Mouse (Mus musculus) left cerebral cortex, postnatal 25 days (tissue): ENCODE measurements around the gene Rnf113a2. TPM values are rescaled to one million over a fixed set of nuclear protein-coding genes. Genes with fewer than 3 reads are reported as not detected.

Experiments used
- total RNA-seq, 2 experiments: library from RNA; stranded (reverse); gene quantifications; 2 replicates each; pipeline ENCODE4 v1.2.3; 2021

Gene Rnf113a2
- total RNA-seq, 2 experiments from 2014 or later: 12.8 to 14.7 TPM

Other genes with a start within 250 kb of the Rnf113a2 start
- gene Elmsan1, start 198.3 kb upstream of the Rnf113a2 start, total RNA-seq: 10 to 100 TPM; 15.0 to 15.7 TPM
- gene Ptgr2, start 132.0 kb upstream of the Rnf113a2 start, total RNA-seq: 10 to 100 TPM; 28.3 to 39.1 TPM
- gene Zfp410, start 100.3 kb upstream of the Rnf113a2 start, total RNA-seq: 10 to 100 TPM; 37.8 to 38.7 TPM
- 10 to 100 TPM; 22.2 to 23.1 TPM for gene Coq6, start 55.5 kb upstream of the Rnf113a2 start, total RNA-seq
- gene Fam161b, start 55.4 kb upstream of the Rnf113a2 start, total RNA-seq: 10 to 100 TPM; 11.3 to 11.6 TPM
- 10 to 100 TPM; 23.6 to 24.1 TPM for gene Entpd5, start 8.2 kb upstream of the Rnf113a2 start, total RNA-seq
- 10 to 100 TPM in 1 of 2 experiments, 1 to 10 TPM in 1; 7.4 to 11.9 TPM for gene Bbof1, start 8.1 kb upstream of the Rnf113a2 start, total RNA-seq
- 10 to 100 TPM; 38.1 to 45.3 TPM for gene Aldh6a1, start 33.8 kb downstream of the Rnf113a2 start, total RNA-seq
- 10 to 100 TPM; 22.2 to 22.4 TPM for gene Lin52, start 34.2 kb downstream of the Rnf113a2 start, total RNA-seq
- gene Vsx2, start 152.6 kb downstream of the Rnf113a2 start, total RNA-seq: under 1 TPM; 0.14 to 0.18 TPM
- 10 to 100 TPM; 11.0 to 11.1 TPM for gene Abcd4, start 200.2 kb downstream of the Rnf113a2 start, total RNA-seq
- gene Vrtn, start 223.8 kb downstream of the Rnf113a2 start, total RNA-seq: under 1 TPM in 1 of 2 experiments, not detected in 1; 0.11 TPM